Mouse (Mus musculus): Measurements from ENCODE around the gene Arsj.
A peak's percentile ranks its signal among the peaks of the same experiment; 100 is the strongest.

Arsj gene

DNA sequence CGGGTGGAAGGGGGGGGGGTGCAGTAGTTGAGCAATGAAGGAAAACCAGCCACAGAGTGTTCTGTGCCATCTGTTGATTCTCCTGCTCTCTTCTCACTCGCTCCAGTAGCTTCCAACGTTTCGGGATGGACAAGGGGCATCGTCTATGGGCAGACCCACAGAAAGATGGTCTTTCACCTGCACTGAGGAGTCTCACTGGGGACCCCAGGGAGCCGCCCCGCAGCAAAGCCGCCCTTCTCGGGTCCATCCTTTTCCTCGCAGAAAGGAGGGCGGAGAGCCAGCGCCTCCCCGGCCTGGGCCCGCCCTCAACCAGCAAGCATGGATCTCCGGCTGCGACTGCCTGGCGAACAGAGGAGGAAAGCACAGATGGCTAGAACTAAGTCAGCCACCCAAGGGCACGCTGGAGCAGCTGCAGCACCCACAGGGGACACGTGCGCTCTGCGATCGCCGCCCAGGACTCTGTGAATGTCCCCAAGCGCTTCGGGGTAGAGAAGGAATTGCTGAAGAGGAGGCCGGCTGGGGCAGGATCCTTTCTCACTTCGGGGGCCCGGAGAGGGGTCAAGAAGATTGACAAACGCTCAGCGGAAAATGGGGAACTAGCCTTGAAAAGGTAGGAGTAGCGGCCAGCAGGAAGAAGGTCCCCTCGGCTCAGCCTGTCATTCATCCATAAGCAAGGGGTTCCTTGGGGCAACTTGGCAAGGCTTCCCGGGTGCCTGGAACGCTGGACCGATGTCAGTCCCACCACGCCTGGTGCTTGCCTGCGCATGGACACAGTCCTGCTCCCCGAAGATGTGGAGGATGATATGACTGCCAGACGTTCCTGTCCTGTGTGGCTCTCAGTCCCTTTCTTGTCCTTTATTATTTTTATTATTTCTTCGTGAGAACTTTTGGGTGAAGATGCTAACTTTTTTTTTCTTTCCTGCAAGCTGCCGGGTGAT is at the start of gene Arsj:
Gene Arsj, plus strand, starts transcription at position 117 of the 938 bp plus-strand sequence.
- DNase-seq = no peak

DNA sequence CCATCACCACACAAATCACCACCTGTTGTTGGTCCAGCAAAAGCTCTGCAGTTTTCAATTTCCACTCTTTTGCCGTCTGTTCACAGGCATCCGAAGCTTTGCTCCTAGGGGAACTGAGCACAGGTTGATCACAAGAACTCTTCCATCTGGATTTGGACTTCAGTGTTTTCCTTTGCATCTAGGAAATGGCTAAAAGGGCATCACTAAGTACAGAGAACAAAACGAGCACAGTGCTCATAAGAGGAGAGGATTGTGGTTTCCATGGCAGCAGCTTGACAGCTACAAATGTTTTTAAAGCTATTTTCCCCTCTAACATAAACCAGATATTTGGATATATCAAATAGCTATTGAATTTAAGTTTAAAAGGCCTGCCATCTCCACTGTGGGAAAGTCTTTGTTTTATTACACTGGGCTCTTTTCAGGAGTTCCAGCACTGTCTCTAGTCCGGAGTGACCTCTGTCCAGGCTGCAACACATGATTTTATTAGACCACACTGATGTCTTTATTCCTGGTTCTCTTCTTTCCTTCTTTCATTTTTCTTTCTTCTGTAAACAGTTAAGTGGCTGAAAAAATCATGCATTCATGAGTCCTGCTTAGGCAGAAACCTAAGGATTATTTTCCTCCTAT is 38.5 kb upstream of the Arsj start:
- DNase-seq = no peak

DNA sequence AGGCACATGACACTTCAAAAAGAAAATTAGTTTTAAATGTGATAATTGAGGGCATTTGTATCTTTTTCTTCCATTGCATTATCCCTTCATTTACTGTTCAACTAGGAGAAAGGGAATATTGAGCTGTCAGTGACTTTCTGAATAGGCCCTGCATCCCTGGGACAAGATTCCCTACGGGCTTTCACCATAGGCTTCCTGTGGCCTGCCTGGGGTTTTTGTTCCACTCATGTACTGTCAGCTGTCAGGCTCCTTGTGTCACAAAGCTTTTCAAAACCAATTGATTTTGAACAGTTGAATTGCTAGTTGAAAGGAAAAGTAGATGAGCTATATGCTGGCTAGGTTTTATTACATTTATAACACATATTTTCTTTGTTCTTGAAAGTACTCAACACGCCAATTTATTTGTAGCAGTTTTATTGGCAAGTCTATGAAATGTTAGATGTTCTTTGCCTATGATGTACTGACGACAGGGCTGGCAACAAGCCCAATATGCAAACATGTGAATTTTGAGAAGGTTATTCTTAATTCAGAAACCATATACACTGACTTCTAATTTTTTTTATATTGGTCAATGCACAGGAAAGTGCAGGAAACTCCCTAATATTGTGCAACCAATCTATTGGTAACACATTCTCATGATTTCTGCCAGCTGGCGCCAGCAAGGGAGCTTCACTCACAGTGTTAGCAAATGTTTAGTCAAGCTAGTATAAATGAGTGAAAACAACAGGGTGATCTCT is 37.4 kb upstream of the Arsj start:
- DNase-seq = no peak

DNA sequence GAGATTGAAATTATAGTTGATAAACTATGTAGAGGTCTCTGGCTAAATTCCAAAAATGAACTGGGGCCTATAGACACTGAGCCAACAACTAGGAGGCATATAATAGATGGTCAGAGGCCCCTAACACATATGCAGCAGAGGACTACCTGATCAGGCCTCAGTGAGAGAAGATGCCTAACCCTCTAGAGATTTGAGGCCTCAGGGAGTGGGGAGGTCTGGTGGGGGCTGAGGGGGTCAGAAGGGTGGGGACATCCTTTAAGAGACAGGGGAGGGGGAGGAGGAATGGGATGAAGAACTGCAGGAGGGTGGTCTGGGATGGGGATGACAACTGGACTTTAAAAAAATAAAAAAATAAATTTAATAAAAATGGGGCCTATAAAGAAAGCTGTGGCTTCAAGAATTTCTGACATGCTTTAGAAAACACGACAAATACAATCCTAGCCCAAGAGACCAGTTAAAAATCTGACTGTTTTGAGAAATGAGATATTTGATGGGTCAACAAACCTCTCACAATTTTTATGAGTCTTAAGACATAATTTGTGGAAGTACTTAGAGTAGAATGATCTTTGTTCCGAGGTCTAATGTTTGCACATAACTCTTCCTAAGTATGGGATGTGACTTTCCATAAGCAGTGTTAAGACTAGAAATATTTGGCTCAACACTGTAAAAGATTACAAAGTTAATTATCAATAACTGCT is 36.7 kb upstream of the Arsj start:
- no peak for DNase-seq

DNA sequence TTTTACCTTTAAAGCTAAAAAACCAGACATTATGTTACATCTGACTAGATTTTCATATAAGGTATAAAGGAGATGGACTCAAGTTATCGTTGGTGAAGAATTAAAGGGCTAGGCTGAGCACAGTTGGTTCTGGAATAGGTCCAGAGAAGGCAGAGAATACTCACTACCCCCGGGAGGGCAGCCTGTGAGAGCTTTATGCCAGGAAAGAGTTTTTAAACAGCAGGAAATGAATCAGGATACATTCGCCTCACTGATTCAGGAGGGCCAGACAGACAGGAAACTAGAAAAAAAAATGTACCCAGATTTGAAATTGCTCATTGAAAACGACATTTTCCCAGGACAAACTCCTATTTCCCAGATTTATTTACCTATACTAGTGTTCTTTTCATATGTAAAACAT is 28.2 kb upstream of the Arsj start:
- no peak for DNase-seq

DNA sequence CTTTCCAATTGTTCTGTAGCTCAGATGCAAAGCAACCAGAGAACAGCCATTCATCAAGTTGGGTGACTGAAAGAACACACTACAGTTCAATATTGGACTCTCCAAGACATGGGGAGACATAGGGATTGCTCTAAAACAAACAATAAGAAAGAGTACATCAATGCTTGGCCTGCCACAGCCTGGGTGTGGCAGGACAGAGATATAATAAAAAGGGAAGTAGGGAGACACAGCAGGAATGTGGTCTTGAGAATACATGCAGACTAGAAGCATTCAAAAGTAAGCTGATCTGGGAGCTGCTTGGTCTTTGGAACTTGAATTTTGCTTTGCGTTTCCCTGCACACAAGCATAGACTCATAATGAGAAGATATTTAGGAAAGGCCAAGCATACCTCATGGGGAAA is 18.7 kb upstream of the Arsj start:
- no peak for DNase-seq

DNA sequence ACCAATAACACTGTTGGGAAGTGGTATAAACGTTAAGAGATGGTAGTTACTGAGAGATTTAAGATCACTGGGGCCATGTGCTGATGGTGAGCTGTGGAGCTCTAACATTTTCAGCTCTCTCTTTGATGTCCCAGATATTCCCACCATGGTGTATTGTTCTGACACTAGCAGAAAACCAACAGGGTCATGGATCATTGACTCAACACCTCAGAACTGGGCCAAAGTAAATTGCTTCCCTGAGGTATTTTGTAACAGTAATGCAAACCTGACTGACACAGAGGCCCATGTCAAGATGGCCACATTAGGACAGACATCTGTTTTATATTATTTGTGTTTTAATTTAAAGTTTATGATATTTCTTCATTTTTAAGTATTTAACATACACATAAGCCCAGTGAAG is 3.7 kb upstream of the Arsj start:
- DNase-seq = no peak

DNA sequence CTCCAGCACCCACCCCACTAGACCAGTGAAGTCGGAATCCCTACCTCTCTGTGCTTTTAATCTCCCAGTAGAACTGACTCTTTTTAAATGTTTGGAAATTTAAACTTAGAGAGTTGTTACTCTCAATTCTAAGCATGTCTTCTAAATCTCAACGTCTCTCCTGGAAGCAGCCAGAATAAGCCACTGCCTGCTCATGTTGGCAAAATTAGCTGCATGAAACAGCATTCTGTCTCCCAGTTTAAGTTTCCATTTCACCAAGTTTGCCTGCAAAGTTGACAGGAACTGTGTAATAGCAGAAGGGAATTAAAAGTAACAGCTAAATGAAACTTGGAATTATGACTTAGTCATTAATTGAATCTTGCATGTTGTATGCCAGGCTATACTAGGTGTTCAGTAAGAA is 1.1 kb upstream of the Arsj start:
- no peak for DNase-seq

DNA sequence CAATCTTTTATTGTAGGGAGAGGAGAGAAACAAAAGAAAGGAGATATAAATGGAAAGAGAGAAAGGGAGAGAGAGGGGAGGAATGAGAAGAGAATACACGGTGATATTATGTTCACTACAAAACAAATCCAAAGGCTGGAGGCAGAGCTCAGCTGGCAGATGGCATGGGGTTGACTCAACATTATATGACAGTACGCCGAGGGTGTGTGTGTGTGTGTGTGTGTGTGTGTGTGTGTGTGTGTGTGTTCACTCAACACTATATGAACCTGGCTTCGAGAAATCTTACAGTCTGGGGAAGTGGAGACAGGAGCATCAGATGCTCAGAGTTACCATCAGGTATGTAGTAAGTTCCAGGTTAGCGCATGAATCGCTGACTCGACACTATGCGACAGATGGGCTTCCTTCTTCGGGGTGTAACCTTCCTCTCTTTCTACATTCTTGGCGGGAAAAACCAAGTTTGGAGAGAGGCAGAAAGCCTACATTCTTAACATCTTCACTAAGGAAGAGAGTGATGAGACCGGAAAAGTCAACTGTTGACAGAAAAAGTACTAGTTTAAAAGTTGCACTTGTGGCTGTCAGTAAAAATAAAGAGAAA is 456 bp upstream of the Arsj start:
- no peak for DNase-seq

DNA sequence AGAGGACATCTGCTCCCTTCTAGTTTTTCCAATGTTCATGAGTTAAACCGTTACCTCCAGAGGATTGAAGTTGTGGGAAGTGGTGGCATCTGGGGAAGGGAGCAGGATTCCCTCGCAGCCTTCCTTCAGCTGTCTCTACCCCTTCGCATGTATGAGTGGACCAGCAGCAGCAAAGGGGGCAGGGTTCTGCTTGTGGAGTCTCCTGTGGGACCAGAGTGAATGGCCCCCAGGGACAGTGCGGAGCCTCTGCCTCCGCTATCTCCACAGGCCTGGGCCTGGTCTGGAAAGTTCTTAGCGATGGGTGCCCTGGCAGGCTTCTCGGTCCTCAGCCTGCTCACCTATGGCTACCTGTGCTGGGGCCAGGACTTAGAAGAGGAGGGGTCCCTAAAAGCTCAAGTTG is 1.1 kb downstream of the Arsj start:
- DNase-seq = no peak

DNA sequence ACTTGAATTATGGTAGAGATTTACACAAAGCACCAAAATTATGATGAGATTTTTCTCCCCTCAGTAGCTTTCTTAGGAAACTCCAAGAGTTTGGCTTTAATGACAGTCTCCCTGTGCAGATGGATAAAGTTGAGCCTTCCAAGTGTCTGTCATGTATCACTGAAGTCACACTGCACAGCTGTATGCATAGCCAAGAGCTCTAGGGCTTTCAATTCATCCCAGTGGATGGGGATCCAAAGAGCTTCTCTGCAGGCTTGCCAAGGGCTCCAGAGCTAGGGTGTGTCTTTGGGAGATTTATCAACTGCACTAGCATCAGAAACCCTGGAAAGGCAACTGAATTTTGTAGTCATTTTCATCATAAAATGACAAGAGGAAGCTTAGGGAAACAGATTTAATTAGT is 7.1 kb downstream of the Arsj start:
- no peak for DNase-seq

DNA sequence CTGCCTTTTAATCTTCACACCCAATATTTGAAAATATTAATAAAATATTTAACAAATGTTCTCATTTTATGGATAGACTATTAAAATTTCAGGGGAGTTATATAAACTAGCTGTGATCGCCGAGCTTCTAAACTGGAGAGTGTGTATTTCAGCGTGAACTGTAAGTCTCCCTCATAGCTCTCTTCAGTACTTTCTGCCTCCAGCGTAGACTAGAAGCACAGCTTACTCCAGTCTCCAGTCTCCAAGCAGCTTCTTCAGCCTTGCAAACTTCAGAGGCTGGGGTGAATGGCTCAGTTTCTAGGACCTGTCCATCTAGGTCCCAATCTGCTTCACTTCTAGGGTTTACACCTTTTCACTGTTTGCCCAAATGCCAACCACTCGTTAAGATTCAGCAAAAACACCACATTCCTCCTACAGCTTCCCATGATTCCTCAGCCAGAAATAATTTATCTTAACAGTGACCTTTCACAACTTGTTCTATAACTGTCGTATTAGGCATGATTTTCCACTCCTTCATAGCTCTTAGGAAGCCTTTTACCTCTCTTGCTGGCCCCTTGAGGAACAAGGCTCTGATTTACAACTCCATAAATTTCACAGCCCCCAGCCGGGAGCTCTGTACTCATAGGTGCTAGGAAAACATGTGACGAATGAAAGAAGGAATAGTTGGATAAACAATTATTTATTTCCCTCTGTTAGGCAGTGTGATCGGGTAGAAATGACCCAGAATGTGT is 9.5 kb downstream of the Arsj start:
- DNase-seq = no peak

DNA sequence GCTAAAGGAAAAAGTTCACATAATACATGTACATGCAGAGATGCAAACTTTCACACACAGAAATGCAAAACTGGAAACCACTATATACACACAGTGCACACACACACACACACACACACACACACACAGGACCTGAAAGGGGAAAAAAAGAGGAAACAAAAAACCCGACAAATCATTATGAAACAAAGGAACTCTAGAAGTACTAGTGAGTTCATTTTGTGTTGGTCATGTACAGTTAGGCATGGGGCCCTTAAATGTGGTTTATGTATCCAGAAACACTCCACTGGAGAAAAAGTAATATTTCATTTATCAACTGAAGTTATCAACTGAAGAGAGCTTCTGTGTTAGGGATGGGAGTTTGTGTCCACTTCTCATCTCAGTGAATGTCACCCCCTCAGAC is 10.2 kb downstream of the Arsj start:
- DNase-seq = no peak

DNA sequence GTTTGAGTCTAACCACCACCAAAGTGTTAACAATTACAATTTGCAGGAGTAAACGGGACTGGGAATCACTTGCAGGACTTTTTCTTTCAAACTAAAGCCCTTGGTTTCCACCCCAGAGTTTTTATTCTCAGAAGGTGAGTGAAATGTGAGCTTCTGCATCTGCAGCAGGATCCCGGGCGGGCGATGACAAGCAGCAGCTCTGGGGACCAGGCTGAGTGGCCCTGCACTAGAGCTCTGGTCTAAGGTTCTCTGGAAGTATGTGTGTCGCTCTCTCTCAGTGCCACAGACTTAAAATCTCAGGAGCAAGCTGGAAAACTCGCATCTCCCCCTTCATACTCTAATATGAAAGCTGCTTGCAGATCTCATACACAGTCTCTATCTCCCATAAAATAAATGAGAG is 15.8 kb downstream of the Arsj start:
- DNase-seq = no peak

DNA sequence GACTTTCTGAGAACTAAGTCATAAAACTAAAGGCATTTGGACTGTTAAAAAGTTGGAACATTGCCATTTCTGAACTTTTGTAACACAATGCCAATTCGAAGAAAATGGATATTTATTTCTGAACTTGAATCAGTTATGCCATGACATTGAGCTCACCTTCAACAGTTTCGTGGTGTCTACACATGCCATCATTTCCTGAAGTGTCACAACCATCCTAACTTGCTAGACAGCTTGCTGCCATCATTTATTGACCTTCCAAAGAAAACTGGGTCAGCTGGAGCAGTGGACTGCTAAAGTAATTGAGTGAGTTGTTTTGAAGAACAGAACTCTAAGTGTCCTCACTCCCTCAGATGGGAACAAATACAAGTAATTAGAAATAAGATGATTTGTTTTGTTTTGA is 16.2 kb downstream of the Arsj start:
- DNase-seq = no peak

DNA sequence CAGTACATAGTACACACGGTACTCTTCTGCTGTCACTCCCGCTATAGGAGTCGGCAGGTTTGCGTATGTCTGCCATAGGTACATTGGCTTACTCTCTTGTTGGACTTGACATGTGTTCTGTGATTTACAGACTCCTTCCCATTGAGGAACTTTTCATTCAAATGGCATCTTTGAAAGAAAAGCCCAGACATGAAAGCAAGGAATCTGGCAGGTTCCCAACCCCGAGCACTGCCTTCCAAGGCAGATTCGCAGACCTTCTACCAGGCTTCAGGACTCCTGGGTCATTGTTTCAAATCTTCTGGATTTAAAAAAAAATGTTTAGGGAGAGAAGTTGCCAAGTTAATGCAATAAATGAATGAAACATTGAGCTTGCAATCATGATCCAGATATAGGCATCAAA is 19.8 kb downstream of the Arsj start:
- no peak for DNase-seq

DNA sequence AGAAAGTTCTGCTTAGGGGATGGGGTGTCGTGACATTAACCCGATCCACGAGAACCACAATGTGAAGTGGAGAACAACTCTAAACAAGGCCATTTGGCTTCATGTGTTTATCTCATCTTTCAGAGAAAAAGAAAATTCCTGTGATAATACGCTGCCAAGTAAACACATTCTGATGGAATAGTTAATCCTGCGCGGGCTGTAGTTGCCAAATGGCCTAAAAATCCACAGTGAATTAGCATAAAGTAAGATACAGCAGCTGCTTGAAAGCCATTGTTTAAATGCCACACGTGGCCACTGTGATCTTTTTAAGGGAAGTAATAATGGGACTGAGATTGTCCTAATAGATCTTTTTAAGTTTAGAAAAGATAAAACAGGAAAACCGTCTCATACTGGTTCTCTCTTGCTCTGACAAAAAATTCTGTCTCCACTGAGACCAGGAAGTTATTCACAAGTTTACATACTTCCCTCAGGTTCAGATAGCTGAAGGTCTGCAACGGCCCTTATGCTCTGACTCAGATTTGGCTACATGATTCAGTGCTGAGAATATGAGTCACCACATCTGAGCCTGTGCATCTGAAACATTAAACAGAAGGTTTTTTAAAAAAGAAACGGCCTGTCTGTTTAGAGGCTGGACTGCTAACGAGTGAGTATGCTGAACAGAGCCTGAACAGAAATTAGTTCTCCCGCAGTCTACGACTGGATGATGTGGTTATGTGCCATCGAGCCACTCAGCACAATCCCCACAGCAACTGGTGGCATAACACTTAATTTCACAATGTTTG is 21.4 kb downstream of the Arsj start:
- no peak for DNase-seq

DNA sequence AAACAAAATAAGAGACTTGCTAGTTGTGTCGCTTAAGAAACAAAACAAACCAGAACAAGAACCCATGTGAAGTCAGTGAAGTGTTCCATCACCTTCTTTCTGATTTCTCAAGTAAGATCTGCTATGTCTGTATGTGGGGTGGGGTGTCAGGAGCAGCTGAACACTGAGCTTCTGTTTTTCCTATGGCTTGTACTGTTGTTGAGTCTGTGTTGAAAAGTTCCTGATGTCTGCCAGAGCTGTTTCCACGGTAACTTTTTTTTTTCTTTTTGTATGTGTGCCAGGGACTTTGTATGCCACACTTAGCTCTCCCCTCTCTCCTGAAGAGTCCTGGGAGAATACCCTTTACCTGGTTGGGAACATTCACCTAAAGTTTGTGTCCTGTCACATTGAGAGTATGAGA is 34.0 kb downstream of the Arsj start:
- DNase-seq = no peak

DNA sequence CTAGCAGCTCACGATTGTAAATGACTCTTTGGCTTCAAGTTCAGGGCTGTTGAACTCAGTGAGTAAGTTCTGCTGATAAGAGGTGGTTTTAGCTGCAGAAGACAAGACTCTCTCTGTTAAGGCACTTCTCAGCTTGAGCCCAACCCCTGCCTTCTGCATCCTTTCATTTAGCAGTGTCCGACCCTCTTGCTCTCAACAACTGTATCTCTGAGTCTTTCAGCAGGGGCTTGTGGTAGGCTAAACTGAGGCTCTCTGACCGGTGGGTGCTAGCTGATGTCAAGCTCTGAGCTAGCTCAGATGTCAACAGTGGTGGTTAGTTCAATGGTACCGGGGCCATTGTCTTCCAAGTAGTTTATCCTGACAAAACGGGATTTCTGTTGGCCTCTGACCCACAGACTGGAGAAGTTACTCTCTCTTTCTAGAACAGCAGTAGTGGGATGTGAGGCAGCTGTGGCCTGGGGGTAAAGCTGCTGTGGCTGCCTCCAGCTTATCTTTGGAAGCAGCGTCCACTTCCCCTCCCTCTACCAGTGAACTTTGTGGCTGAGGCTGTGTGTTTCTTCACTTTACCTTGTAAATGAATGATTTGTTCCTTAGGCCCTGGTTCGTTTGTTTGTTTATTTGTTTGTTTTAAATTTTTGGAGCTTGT is 34.6 kb downstream of the Arsj start:
- no peak for DNase-seq

DNA sequence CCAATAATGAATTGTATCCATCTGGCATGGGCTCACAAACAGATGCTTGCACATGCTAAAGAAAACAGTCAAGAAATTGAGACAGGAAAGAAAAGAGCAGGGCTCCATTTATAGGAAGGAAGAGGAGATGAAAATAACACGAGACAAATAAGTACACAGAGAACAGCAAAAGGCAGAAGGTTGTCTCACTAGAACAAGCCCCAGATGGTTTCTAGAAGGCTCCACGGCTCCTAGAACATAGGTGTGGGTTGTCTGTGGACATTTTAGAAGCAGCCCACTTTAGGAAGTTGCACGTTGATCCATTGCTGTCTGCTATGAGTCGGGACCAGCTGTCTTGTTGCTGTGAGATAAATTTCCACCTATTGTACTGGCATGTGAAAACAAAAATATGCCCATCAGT is 37.2 kb downstream of the Arsj start:
- DNase-seq = no peak

DNA sequence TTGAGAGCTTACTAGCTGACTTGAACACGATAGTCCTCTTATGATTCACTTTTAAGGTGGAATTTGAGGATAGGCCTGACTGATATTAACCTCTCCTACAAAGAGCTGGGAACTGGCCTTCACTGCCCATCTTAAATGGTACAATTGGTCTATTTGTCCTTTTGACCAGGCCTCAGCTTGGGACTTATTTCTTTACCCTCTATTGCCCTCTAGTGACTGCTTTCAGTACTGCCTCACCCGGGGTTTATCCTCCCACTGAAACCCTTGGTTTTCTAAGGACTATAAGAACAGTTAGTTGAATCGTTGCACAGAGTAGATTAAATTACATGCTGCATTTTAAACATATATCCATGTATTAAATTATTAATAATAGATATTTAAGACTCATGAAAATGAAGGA is 39.4 kb downstream of the Arsj start:
- DNase-seq = peak; percentile 61
